Mouse (Mus musculus) CH12.LX (cell line): ENCODE data around the gene 9930021J03Rik. TPM values are rescaled to one million over a fixed set of nuclear protein-coding genes. Genes with fewer than 3 reads are reported as not detected.

ENCODE experiments used
- DNase-seq: peaks from one replicate; pipeline ENCODE4 v3.0.0-alpha.2; 2013; ENCODE audit errors: extremely low read depth
- H3K27ac ChIP-seq: 2 replicates; pipeline ENCODE4 v1.5.1; 2012; ENCODE audit warnings: low read depth, mild to moderate bottlenecking, control low read depth, moderate library complexity; ENCODE audit not compliant: insufficient read depth
- H3K27me3 ChIP-seq: replicated peaks from 2 replicates; pipeline ENCODE3; 2012; ENCODE audit warnings: inconsistent platforms
- H3K36me3 ChIP-seq, 2 experiments: replicated peaks in 1 of 2; 2 replicates each; pipeline versions ENCODE3 to v1.6.1; 2012; ENCODE audit warnings: inconsistent platforms in 1 of 2, low read length in 1 of 2, mild to moderate bottlenecking in 1 of 2, mixed read lengths in 1 of 2, moderate library complexity in 1 of 2; ENCODE audit not compliant: control insufficient read depth in 1 of 2, insufficient read depth in 1 of 2
- H3K4me1 ChIP-seq, 2 experiments: 2 replicates each; pipeline ENCODE4 v1.6.1; 2012; ENCODE audit warnings: inconsistent platforms in 1 of 2, moderate library complexity in 1 of 2; ENCODE audit not compliant: insufficient read depth in 2 of 2, control insufficient read depth in 1 of 2
- H3K4me2 ChIP-seq: 2 replicates; pipeline ENCODE4 v1.6.1; 2012; ENCODE audit warnings: low read depth, mild to moderate bottlenecking, control low read depth; ENCODE audit not compliant: poor library complexity, insufficient read depth, severe bottlenecking
- H3K4me3 ChIP-seq, 3 experiments: fragments of 150-350 bp in 1 of 3; sonication (generic) in 1 of 3; replicated peaks in 1 of 3; 2 replicates each; pipeline versions ENCODE3 to v1.5.1; 2011 to 2012; ENCODE audit warnings: low read depth in 2 of 3, low read length in 2 of 3, mild to moderate bottlenecking in 2 of 3, moderate library complexity in 2 of 3, control low read depth in 1 of 3, improper control_type of control experiment in 1 of 3, inconsistent platforms in 1 of 3, mixed read lengths in 1 of 3; ENCODE audit not compliant: poor library complexity in 1 of 3
- H3K79me2 ChIP-seq: replicated peaks from 2 replicates; pipeline ENCODE4 v1.6.1; 2012; ENCODE audit warnings: mild to moderate bottlenecking, moderate library complexity; ENCODE audit not compliant: control insufficient read depth, poor library complexity, insufficient read depth, severe bottlenecking; ENCODE audit errors: extremely low read depth
- H3K9ac ChIP-seq: 2 replicates; pipeline ENCODE4 v1.6.1; 2012; ENCODE audit warnings: low read depth, mild to moderate bottlenecking, control low read depth, moderate library complexity; ENCODE audit not compliant: insufficient read depth
- H3K9me3 ChIP-seq: replicated peaks from 2 replicates; pipeline ENCODE3; 2012; ENCODE audit warnings: low read length, inconsistent platforms, mixed read lengths
- CHD2 ChIP-seq: IDR thresholded peaks from 2 replicates; pipeline ENCODE4 v1.6.1; 2011; ENCODE audit warnings: low read length, improper control_type of control experiment
- CTCF ChIP-seq, 2 experiments: IDR thresholded peaks in 1 of 2; conservative IDR thresholded peaks in 1 of 2; 2 replicates each; pipeline ENCODE4 v1.5.1; 2011 to 2012; ENCODE audit warnings: low read depth in 2 of 2, low read length in 2 of 2, improper control_type of control experiment in 1 of 2, inconsistent platforms in 1 of 2, mild to moderate bottlenecking in 1 of 2, moderate library complexity in 1 of 2
- ELF1 ChIP-seq: IDR thresholded peaks from 2 replicates; pipeline ENCODE4 v1.6.1; 2014; ENCODE audit warnings: low read depth, mild to moderate bottlenecking, inconsistent platforms, low read length, improper control_type of control experiment
- HCFC1 ChIP-seq: IDR thresholded peaks from 2 replicates; pipeline ENCODE4 v1.6.1; 2012; ENCODE audit warnings: low read depth, mild to moderate bottlenecking, inconsistent platforms, low read length, improper control_type of control experiment
- JUN ChIP-seq: IDR thresholded peaks from 2 replicates; pipeline ENCODE4 v1.6.1; 2011; ENCODE audit warnings: low read depth, mild to moderate bottlenecking, low read length, improper control_type of control experiment, moderate library complexity; ENCODE audit not compliant: insufficient read depth
- KAT2A ChIP-seq: IDR thresholded peaks from 2 replicates; pipeline ENCODE4 v1.6.1; 2012; ENCODE audit warnings: low read length, improper control_type of control experiment, inconsistent platforms; ENCODE audit not compliant: insufficient replicate concordance
- MAFK ChIP-seq: IDR thresholded peaks from 2 replicates; pipeline ENCODE4 v1.6.1; 2011; ENCODE audit warnings: low read length, improper control_type of control experiment; ENCODE audit not compliant: insufficient replicate concordance
- NELFE ChIP-seq: IDR thresholded peaks from 2 replicates; pipeline ENCODE4 v1.6.1; 2011; ENCODE audit warnings: low read depth, low read length, improper control_type of control experiment
- NRF1 ChIP-seq: IDR thresholded peaks from 2 replicates; pipeline ENCODE4 v1.6.1; 2014; ENCODE audit warnings: low read depth, mild to moderate bottlenecking, inconsistent platforms, low read length, improper control_type of control experiment, moderate library complexity
- PAX5 ChIP-seq: IDR thresholded peaks from 2 replicates; pipeline ENCODE4 v1.6.1; 2012; ENCODE audit warnings: low read length, inconsistent platforms, mixed read lengths
- POLR2A ChIP-seq: IDR thresholded peaks from 2 replicates; pipeline ENCODE4 v1.6.1; 2011; ENCODE audit warnings: low read depth, mild to moderate bottlenecking, improper control_type of control experiment, low read length
- RAD21 ChIP-seq: IDR thresholded peaks from 2 replicates; pipeline ENCODE4 v1.6.1; 2011; ENCODE audit warnings: low read depth, mild to moderate bottlenecking, low read length, improper control_type of control experiment, moderate library complexity
- TBP ChIP-seq: conservative IDR thresholded peaks from 2 replicates; pipeline ENCODE4 v1.6.1; 2011; ENCODE audit warnings: low read depth, low read length, improper control_type of control experiment
- ZC3H11A ChIP-seq: IDR thresholded peaks from 2 replicates; pipeline ENCODE4 v1.6.1; 2012; ENCODE audit warnings: low read depth, mild to moderate bottlenecking, inconsistent platforms, low read length, improper control_type of control experiment
- ZMIZ1 ChIP-seq: IDR thresholded peaks from 2 replicates; pipeline ENCODE4 v1.6.1; 2012; ENCODE audit warnings: low read depth, mild to moderate bottlenecking, inconsistent platforms, low read length, improper control_type of control experiment
- dilution Hi-C: fragments of 300-500 bp; cut with MboI; formaldehyde crosslinking; loops from 2 replicates; pipeline ENCODE4 v1.14.3; 2020; ENCODE audit warnings: low sequenced_read_pairs; ENCODE audit not compliant: extremely low pct_unique_long_range_greater_than_20kb, extremely low pct_ligation_motif_present
- in situ Hi-C: fragments of 300-500 bp; cut with MboI; formaldehyde crosslinking; loops from 3 replicates; pipeline ENCODE4 v1.14.3; 2019; ENCODE audit warnings: low sequenced_read_pairs, low pct_ligation_motif_present, low pct_unique_long_range_greater_than_20kb, mixed read lengths
- polyA plus RNA-seq: library from polyadenylated mRNA; unstranded; fragments of >175 nt; gene quantifications from 2 replicates; pipeline ENCODE4 v1.2.1, GENCODE M21; 2012; ENCODE audit warnings: low read depth; ENCODE audit not compliant: insufficient read length
- total RNA-seq, 2 experiments: library from RNA; depleted of rRNA; stranded (reverse); fragments of 300-350 nt in 1 of 2; fragments of >200 nt in 1 of 2; gene quantifications; 2 replicates each; pipeline ENCODE4 v1.2.3; 2012 to 2014

9930021J03Rik gene
- total and polyA plus RNA-seq, 3 experiments = 4.2 to 8.7 (median 7.8) TPM

DNA sequence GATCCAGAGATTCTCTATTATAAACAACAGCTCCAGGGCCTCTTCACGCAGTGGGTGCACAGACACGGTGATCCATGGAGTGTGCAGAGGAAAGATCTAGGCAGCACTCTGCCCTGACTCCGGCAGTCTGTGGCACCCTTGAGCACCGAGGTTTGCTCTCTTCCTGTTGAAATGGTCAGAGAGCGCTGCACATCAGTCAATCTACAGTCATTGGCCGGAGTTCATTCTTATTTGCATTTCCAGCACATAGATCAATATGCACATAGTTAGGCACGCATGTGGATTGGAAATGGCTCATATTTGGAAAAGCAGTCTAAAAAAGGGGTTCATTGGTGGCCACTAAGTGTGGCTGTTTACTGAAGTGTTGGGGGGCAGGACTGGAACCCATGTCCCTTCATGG, 137.7 kb downstream of the 9930021J03Rik start:
- in situ Hi-C loops = no loop called here
- dilution Hi-C loops = no loop called here
- H3K4me2 ChIP-seq = no peak overlapping the region

GRCm38 (mm10) chr19:29666965-29667594, 138.7 kb downstream of the 9930021J03Rik start:
- in situ Hi-C loops (no loop called here), dilution Hi-C loops (no loop called here)
- no peak for TF ChIP-seq TBP
- TF ChIP-seq HCFC1 = no peak
- DNase-seq = no peak
- no peaks in the 10 kb centered on the region for H3K27me3 ChIP-seq
- no peaks in the 10 kb centered on the region for H3K9me3 ChIP-seq
- H3K9ac ChIP-seq = no peak overlapping the region
- H3K4me1 ChIP-seq = peaks cover 4 to 6% of the 10 kb centered on the region in 2 experiments; a peak in 3 of 4 replicates
- no peaks in the 10 kb centered on the region for H3K79me2 ChIP-seq
- no peak overlapping the region for H3K4me2 ChIP-seq
- no peak overlapping the region for H3K27ac ChIP-seq
- H3K36me3 ChIP-seq = no peaks in the 10 kb centered on the region
- H3K4me3 ChIP-seq = no peak overlapping the region

More for the DNA sequence above, 137.7 kb downstream of the 9930021J03Rik start:
- Histone ChIP-seq H3K4me1 (peaks cover 4 to 6% of the 10 kb centered on the region in 2 experiments; a peak in 3 of 4 replicates), H3K9ac (no peak overlapping the region), H3K36me3 (no peaks in the 10 kb centered on the region), H3K79me2 (no peaks in the 10 kb centered on the region), H3K27ac (no peak overlapping the region), H3K4me3 (no peak overlapping the region), H3K9me3 (no peaks in the 10 kb centered on the region), H3K27me3 (no peaks in the 10 kb centered on the region)
- TF ChIP-seq ZC3H11A (no peak), MAFK (no peak), POLR2A (no peak), ZMIZ1 (no peak), CTCF (conservative IDR thresholded peaks at IDR 0.05 in 1 of 2, IDR thresholded peaks at IDR 0.05 in 1 of 2; ENCODE audit: low read depth in 2 of 2, low read length in 2 of 2) (no peak), NRF1 (no peak), NELFE (no peak), CHD2 (no peak), PAX5 (no peak)
- DNase-seq = no peak

DNA sequence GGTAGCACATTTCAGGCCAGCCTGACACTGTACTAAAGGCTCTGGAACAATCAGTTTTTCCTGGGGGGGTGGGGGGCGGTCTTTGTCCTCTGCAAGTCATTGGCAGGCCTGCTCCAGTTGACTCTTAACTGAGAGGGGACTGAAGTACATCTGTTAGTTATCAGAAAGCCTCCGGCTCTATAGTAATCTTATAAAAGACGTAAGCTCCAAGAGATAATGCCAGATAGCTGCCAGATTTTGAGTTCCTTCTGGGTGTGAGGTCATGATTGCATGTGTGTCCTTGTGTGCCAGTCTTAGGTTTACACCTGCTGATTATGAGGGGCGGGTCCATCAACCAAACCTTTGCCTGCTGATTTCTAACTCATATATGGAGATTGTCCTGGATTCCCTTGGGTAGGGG, 139.6 kb downstream of the 9930021J03Rik start:
- Histone ChIP-seq H3K4me3 (no peak overlapping the region), H3K9ac (no peak overlapping the region), H3K4me1 (peaks cover 4 to 6% of the 10 kb centered on the region in 2 experiments; a peak in 3 of 4 replicates), H3K79me2 (no peaks in the 10 kb centered on the region)
- in situ Hi-C loops = no loop called here
- dilution Hi-C loops = no loop called here
- TF ChIP-seq ZC3H11A (no peak), RAD21 (no peak), KAT2A (no peak), TBP (no peak), JUN (no peak), ELF1 (no peak), CTCF (conservative IDR thresholded peaks at IDR 0.05 in 1 of 2, IDR thresholded peaks at IDR 0.05 in 1 of 2; ENCODE audit: low read depth in 2 of 2, low read length in 2 of 2) (no peak), MAFK (no peak)
- TF ChIP-seq, all 38 proteins: peak for 0
- DNase-seq = no peak
- Histone ChIP-seq H3K27ac (no peak overlapping the region), H3K36me3 (no peaks in the 10 kb centered on the region), H3K27me3 (no peaks in the 10 kb centered on the region), H3K9me3 (no peaks in the 10 kb centered on the region), H3K4me2 (no peak overlapping the region)
